Mouse (Mus musculus): ENCODE measurements around the gene Rnf167. TPM values are rescaled to one million over a fixed set of nuclear protein-coding genes. Genes with fewer than 3 reads are reported as not detected.

Rnf167 gene
- total RNA-seq, 2 experiments from 2014 or later = 52.0 to 54.4 TPM

DNA sequence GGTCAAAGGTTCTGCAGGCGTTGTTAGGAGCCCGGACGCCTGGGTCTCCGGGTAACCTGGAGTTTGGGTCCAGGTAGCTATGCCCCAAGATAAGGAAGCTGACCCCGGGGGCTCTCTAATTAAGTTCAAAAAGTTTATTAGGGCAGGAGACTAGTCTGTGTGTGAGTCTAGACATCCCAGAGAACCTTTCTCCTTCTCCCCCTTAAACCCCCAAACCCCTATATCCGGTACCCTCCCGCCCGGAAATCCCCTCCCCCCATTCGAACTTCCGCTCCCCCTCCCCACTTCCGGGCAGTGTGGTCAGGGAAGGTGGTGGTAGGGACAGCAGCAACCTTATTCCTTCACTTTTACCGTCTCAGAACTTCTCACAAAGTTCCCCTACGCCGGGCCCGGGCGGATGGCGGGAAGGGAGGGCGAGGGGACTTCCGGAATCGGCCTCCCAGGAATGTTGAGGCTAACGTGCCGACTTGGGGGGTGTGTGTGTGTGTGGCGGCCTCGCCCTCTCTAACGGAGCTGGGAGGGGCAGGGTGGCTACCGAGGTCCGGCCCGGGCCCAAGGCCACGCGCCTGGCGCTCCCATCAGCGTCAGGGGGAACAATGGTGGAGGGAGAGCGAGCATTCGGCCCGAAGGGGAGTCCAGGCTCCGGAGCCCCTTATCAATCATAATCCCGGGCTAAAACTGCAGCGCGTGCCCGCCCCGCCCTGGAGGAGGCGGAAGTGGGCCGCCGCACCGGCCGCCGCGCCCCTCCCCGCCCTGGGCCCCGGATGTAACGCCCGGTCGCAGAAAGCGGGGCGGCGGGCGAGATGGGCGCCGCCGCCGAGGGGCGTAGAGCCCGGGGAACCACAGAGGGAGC, 6.5 kb downstream of the Rnf167 start:
- intact Hi-C loops (cut with DNase I) = loop anchor here (2.0 to 10.0 kb wide), 2 partner anchors 33 to 659 kb away; partner anchors contain the start of genes Gabarap and Phf23
- peak; percentile 76 to 77 for DNase-seq

- intact Hi-C loops (cut with DNase I) = loop anchor here (2.0 to 10.0 kb wide), 2 partner anchors 32 to 660 kb away; partner anchors contain the start of genes Gabarap and Phf23
- peak; percentile 78 to 83 for DNase-seq
These were observed 7.3 kb downstream of the Rnf167 start, which contains the start of gene Pfn1 for GRCm38 (mm10) chr11:70654198-70654922. TSS of gene Pfn1 (minus strand) at chr11:70654644.

GRCm38 (mm10) chr11:70654923-70655570, 8.0 kb downstream of the Rnf167 start:
- intact Hi-C loops (cut with DNase I) = loop anchor here (2.0 to 10.0 kb wide), 2 partner anchors 32 to 660 kb away; partner anchors contain the start of genes Gabarap and Phf23
- DNase-seq = peak; percentile 86 to 87

- DNase-seq = peak; percentile 72 to 76
- intact Hi-C loops (cut with DNase I) = loop anchor here (2.0 to 10.0 kb wide), 2 partner anchors 31 to 661 kb away; partner anchors contain the start of genes Gabarap and Phf23
These were observed 8.8 kb downstream of the Rnf167 start for GRCm38 (mm10) chr11:70655571-70656455.

GRCm38 (mm10) chr11:70656456-70656927, 9.5 kb downstream of the Rnf167 start:
- intact Hi-C loops (cut with DNase I) = loop anchor here (10.0 kb wide), 1 partner anchor 662 kb away; the partner anchor contains the start of genes Gabarap and Phf23
- DNase-seq = peak; percentile 79 to 84

DNA sequence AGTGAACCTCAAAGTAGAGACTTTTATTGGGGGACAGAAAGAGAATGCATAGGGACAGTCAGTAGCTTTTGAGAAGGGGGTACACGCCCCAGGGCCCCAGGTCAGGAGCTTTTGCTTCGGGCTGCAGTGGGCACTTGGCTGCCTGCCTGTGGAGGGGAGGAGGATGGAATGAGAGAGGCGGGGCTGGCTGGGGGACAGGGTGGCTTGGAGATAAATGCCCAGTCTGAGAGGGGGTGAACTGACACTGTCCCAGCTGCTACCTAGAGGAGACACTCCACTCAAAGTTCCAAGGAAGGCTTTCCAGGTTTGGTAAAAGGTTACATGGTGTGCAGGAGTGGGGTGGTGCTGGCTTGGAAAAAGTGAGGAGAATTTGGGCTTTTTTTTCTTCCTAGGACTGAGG, 9.9 kb downstream of the Rnf167 start, which contains the start of gene Eno3:
Gene Eno3 (plus strand): TSS at position 239 of the 400 bp plus-strand sequence.
- peak; percentile 65 for DNase-seq
- intact Hi-C loops (cut with DNase I) = loop anchor here (10.0 kb wide), 1 partner anchor 662 kb away; the partner anchor contains the start of genes Gabarap and Phf23

DNA sequence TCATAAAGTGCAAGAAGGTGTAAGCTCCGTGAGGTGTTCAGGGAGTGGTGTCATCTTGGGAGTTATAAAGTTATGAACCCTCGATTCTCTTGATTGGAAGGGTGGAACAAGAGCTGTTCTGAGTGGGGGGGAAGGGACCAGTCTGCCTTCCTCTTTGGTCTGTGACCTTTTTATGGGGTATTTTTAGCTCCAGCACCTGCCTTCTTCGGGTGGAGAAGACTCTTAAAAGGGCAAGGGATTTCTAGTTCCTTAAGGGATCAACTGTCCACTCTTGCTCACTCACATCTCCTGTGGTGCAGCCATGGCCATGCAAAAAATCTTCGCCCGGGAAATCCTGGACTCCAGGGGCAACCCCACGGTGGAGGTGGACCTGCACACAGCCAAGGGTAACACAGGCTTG, 10.5 kb downstream of the Rnf167 start:
- intact Hi-C loops (cut with DNase I) = loop anchor here (10.0 kb wide), 1 partner anchor 663 kb away; the partner anchor contains the start of genes Gabarap and Phf23
- no peak for DNase-seq

GRCm38 (mm10) chr11:70657991-70658390, 11.0 kb downstream of the Rnf167 start:
- DNase-seq = no peak
- intact Hi-C loops (cut with DNase I) = loop anchor here (10.0 kb wide), 1 partner anchor 663 kb away; the partner anchor contains the start of genes Gabarap and Phf23

- intact Hi-C loops (cut with DNase I) = loop anchor here (10.0 kb wide), 1 partner anchor 664 kb away; the partner anchor contains the start of genes Gabarap and Phf23
- DNase-seq = no peak
These were observed 11.5 kb downstream of the Rnf167 start for GRCm38 (mm10) chr11:70658521-70658920.

- DNase-seq = no peak
- intact Hi-C loops (cut with DNase I) = loop anchor here (10.0 kb wide), 1 partner anchor 664 kb away; the partner anchor contains the start of genes Gabarap and Phf23
These were observed 11.9 kb downstream of the Rnf167 start for GRCm38 (mm10) chr11:70658942-70659341.

DNA sequence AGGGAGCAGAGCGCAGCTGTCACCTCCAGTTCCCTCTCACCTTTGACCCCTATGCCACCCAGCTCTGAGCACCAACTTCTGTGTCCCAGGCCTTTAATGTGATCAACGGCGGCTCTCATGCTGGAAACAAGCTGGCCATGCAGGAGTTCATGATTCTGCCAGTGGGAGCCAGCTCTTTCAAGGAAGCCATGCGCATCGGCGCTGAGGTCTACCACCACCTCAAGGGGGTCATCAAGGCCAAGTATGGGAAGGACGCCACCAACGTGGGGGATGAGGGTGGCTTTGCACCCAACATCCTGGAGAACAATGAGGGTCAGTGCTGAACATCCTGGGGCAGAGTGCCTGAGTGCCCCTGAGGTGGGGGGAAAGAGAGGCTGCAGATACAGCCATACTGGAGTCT, 13.5 kb downstream of the Rnf167 start:
- no peak for DNase-seq
- intact Hi-C loops (cut with DNase I) = no loop called here

DNA sequence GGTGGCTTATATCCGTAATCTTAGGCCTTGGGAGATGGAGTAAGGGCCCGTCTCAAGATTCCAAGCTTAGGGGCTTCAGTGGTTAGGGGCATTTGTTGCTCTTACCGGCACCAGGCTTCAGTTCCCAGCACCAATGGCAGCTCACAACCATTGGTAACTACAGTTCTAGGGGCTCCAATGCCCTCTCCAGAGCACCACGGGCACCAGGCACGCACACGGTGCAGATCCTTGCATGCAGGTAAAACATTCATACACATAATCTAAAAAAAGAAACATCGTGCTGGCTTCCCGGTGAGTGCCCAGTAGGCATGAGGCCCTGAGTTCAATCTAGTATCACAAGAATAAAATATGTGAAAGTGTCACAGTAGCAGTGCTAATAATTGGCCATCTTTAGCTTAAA, 16.1 kb downstream of the Rnf167 start:
- intact Hi-C loops (cut with DNase I) = no loop called here

DNA sequence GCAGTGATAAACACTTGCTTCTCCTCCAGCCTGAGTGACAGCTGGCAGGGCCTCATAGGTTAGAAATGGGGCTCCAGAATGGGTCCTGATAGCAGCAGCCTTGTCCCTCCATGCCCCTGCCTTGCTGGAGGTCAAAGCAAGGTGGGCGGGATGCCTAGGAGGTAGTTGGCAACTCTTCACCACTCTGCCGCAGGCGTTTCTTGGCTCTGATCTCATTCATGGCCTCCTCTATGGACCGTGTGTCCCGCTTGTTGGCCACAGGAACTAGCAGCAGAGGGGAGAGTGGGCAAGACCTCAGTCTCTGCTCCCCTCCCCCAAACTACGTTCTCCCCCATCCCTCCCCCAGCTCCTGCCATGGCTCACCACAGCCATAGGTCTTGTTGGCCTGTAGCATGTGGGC, 16.9 kb downstream of the Rnf167 start:
- intact Hi-C loops (cut with DNase I) = no loop called here
- peak; percentile 55 to 65 for DNase-seq

More for the DNA sequence above, 16.1 kb downstream of the Rnf167 start:
- no peak for DNase-seq

GRCm38 (mm10) chr11:70664741-70665140, 17.7 kb downstream of the Rnf167 start:
- intact Hi-C loops (cut with DNase I) = no loop called here
- no peak for DNase-seq

DNA sequence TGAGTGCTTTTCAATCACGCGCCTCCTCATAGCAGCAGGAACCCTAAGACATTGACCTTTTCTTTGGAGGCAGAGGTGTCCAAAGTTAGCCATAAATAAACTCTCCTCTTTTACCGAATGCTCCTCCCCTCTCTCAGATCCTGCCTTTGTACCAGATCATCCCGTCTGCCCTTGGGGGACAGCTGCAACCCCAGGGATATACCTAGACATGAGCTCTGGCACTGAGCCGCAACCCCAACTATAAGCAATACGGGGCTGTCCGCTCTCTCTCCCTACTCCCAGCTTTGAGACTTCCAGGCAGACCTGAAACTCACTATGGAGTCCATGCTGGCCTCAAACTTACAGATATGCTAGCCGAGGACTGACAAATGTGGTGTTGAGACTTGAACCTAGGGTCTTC, 19.7 kb downstream of the Rnf167 start:
- DNase-seq = no peak
- intact Hi-C loops (cut with DNase I) = no loop called here

DNA sequence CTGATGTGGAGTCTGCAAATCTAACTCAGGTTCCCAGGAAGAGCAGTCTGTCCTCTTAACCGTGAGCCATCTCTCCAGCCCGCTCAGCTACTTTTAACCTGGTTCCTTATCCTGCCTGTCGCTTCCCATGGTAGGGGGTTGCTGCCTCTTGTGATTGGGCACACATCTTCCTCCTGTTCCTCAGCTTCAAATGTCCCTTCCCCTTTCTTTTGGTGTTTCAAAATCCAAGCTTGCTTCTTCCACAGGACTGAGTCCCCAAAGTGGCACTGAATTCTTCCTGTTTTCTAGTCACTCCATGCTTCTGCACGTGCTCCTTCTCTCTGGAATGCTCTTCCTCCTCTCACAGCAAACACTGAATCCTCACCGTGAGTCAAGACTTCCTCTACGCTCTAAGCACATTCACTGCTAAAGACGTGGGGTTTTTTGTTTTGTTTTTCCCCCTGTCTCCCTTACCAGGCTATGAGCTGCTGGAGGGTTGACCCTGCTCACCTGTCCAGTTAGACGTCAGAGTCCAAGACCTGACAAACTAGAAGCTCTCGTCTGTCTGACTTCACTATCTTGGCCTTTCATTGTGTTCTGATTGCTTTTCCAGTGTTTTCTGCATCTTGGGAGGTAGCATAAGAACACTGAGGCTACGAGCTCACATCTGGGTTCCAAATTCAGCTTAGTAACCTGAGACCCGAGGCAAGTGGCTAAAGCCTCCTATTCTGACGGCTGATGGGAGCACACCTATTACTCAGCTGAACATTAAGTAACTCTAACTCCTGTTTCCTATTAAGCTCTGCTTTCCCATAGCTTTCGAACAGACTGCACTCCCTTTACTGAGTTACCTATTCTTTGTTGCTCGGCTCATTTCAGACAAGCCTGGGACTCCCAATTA, 20.5 kb downstream of the Rnf167 start:
- intact Hi-C loops (cut with DNase I) = no loop called here
- DNase-seq = no peak

- peak; percentile 61 to 67 for DNase-seq
- intact Hi-C loops (cut with DNase I) = no loop called here
These were observed 21.3 kb downstream of the Rnf167 start for GRCm38 (mm10) chr11:70668335-70668770.

Measured in heart, postnatal 14 days (tissue).